Mouse (Mus musculus) E14TG2a.4 (cell line): Measurements from ENCODE around the gene Aoc2.
"Not testable (repeated sequence)": the region's sequence is repeated elsewhere in the genome, so short reads cannot be mapped to it uniquely, and the experiment has no call there.

ENCODE experiments used
- H3K27me3 ChIP-seq: 2 replicates; pipeline ENCODE4 v1.6.1; 2014; ENCODE audit warnings: low read length, control low read depth; ENCODE audit not compliant: insufficient read depth
- H3K36me3 ChIP-seq: 2 replicates; pipeline ENCODE4 v1.6.1; 2014; ENCODE audit warnings: low read length, control low read depth; ENCODE audit not compliant: insufficient read depth
- H3K4me1 ChIP-seq: replicated peaks from 2 replicates; pipeline ENCODE4 v1.6.1; 2014; ENCODE audit warnings: low read depth, low read length, control low read depth
- H3K4me3 ChIP-seq: replicated peaks from 2 replicates; pipeline ENCODE4 v1.5.1; 2014; ENCODE audit warnings: mild to moderate bottlenecking, low read length
- H3K9me3 ChIP-seq: 2 replicates; pipeline ENCODE4 v1.6.1; 2014; ENCODE audit warnings: low read length, control low read depth
- CTCF ChIP-seq: conservative IDR thresholded peaks from 2 replicates; pipeline ENCODE4 v1.5.1; 2014; ENCODE audit warnings: low read length
- NANOG ChIP-seq: IDR thresholded peaks from 2 replicates; pipeline ENCODE4 v1.6.1; 2014; ENCODE audit warnings: borderline replicate concordance, low read length, mixed read lengths
- POU5F1 ChIP-seq: IDR thresholded peaks from 2 replicates; pipeline ENCODE4 v1.6.1; 2014; ENCODE audit warnings: low read length, borderline replicate concordance

Aoc2 gene

DNA sequence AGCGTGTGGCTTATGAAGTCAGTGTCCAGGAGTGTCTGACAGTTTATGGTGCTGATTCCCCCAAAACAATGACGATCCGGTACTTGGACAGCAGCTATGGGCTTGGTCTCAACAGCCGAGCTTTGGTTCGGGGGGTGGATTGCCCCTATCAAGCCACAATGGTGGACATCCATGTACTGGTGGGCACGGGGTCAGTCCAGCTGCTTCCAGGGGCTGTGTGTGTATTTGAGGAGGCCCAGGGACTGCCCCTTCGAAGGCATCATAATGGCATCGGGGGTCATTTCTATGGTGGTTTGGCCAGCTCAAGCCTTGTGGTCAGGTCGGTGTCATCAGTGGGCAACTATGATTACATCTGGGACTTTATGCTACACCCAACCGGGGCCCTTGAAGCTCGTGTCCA lies 1.3 kb downstream of the Aoc2 start:
- Histone ChIP-seq H3K4me1 (peaks cover 91% of the 10 kb centered on the region), H3K36me3 (peaks cover 72% of the 10 kb centered on the region), H3K9me3 (no peaks in the 10 kb centered on the region), H3K27me3 (no peaks in the 10 kb centered on the region), H3K4me3 (peak overlapping the region; percentile 27; the same call in 1 of the 2 replicates)
- TF ChIP-seq CTCF (no peak), POU5F1 (no peak), NANOG (no peak)

- Histone ChIP-seq H3K9me3 (no peaks in the 10 kb centered on the region), H3K27me3 (no peaks in the 10 kb centered on the region), H3K36me3 (peaks cover 60% of the 10 kb centered on the region), H3K4me3 (no peak overlapping the region), H3K4me1 (peaks cover 93% of the 10 kb centered on the region)
- TF ChIP-seq NANOG, result no peak
- no peak for TF ChIP-seq POU5F1
- TF ChIP-seq CTCF, result no peak
Observed at GRCm38 (mm10) chr11:101327311-101327710, 2.4 kb downstream of the Aoc2 start.

DNA sequence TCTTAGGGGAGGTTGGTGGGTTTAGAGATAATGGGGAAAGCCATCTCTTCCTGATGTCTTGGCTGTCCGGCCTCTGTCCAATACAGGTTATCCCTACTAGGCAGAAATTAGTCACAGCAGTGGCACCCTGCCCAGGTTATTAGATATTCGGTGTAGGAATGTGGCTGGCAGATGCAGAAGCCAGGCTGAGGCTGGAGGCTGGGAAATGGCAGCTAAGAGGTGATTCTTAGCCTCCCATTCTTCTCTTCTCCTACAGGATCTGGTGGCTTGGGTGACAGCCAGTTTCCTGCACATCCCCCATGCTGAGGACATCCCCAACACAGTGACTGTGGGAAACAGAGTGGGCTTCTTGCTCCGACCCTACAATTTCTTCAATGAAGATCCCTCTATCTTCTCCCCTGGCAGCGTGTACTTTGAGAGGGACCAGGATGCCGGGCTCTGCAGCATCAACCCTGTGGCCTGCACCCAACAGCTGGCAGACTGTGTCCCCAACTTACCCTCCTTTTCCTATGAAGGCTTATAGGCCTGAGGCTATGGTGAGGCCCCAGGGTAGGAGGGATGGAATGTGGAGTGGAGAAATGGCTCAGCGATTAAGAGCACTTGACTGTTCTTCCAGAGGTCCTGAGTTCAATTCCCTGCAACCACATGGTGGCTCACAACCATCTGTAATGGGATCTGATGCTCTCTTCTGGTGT lies 4.2 kb downstream of the Aoc2 start:
- TF ChIP-seq CTCF, result no peak
- TF ChIP-seq POU5F1, result no peak
- no peak for TF ChIP-seq NANOG
- H3K4me1 ChIP-seq, result peaks cover 91% of the 10 kb centered on the region

GRCm38 (mm10) chr11:101330371-101330924 lies 5.6 kb downstream of the Aoc2 start, which contains the start of gene Aoc3:
Gene Aoc3 (plus strand): TSS chr11:101330605.
- no peak for TF ChIP-seq NANOG
- no peak for TF ChIP-seq POU5F1
- TF ChIP-seq CTCF, result no peak
- no peak within 1 kb of the TSS for H3K4me3 ChIP-seq
- no peaks in the 10 kb centered on the region for H3K9me3 ChIP-seq
- no peaks in the 10 kb centered on the region for H3K27me3 ChIP-seq
- peaks cover 29% of the 10 kb centered on the region for H3K36me3 ChIP-seq
- H3K4me1 ChIP-seq, result peaks cover 91% of the 10 kb centered on the region

More for the DNA sequence above, 4.2 kb downstream of the Aoc2 start:
- Histone ChIP-seq H3K27me3 (no peaks in the 10 kb centered on the region), H3K36me3 (peaks cover 42% of the 10 kb centered on the region), H3K9me3 (no peaks in the 10 kb centered on the region), H3K4me3 (no peak overlapping the region)

DNA sequence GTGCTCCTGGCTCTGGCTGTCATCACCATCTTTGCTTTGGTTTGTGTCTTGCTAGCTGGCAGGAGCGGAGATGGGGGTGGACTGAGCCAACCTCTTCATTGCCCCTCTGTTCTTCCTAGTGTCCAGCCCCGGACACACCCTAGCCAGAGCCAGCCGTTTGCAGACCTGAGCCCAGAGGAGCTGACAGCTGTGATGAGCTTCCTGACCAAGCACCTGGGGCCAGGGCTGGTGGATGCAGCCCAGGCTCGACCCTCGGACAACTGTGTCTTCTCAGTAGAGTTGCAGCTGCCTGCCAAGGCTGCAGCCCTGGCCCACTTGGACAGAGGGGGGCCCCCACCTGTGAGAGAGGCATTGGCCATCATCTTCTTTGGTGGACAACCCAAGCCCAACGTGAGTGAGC lies 6.1 kb downstream of the Aoc2 start:
- H3K9me3 ChIP-seq, H3K4me3 ChIP-seq, H3K27me3 ChIP-seq: not testable (repeated sequence)
- Histone ChIP-seq H3K4me1 (peaks cover 91% of the 10 kb centered on the region), H3K36me3 (peaks cover 23% of the 10 kb centered on the region)

DNA sequence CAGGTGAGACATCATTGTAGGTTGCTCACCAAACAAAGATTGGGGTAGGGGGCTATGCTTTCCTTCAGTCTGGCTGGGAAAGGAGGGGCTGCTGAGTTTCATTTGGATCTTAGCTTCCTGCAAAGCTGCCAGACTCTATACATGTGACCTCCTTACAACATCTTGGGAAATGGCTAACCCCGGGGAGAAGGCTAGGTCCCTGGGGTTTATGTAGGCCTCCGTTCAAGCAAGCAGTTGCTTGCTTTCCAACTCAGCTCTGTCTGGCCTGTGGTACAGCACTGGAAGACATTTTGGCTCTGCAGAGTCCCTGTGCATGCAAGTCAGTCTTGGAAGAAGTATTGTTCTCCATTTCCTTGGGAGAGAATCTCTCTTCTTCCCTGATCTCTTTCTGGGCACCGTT lies 7.7 kb downstream of the Aoc2 start:
- no peaks in the 10 kb centered on the region for H3K9me3 ChIP-seq

DNA sequence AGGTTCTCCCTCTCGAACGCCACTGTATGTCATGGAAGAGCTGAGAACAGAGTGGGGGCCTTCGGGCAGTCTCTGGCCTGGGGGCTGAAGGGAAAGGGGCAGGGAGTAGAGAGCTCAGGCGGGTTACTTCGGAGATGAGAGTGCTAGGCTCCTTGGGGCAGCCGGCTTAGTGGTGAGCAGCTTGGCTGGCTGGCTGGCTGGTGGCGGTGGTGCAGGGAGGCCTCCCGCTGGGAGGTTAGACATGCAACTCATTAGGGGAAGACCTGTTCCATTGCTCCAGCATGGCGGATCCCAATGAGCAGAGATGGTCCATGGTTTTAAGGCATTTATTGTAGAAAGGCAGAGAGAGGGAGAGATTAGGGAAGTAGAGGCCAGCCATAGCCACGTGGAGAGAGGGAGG lies 9.2 kb downstream of the Aoc2 start:
- TF ChIP-seq POU5F1 (no peak), NANOG (no peak), CTCF (no peak)
- peaks cover 4% of the 10 kb centered on the region; the same call in 1 of the 2 replicates for H3K36me3 ChIP-seq

More for the DNA sequence above, 7.7 kb downstream of the Aoc2 start:
- Histone ChIP-seq H3K36me3 (peaks cover 17% of the 10 kb centered on the region), H3K27me3 (no peaks in the 10 kb centered on the region), H3K4me1 (peaks cover 92% of the 10 kb centered on the region), H3K4me3 (no peak overlapping the region)
- no peak for TF ChIP-seq NANOG
- TF ChIP-seq POU5F1, result no peak
- TF ChIP-seq CTCF, result no peak

GRCm38 (mm10) chr11:101334516-101334915 lies 9.7 kb downstream of the Aoc2 start:
- TF ChIP-seq POU5F1, result no peak
- TF ChIP-seq CTCF, result no peak
- TF ChIP-seq NANOG, result no peak
- Histone ChIP-seq H3K9me3 (no peaks in the 10 kb centered on the region), H3K27me3 (no peaks in the 10 kb centered on the region), H3K4me1 (peaks cover 89% of the 10 kb centered on the region), H3K36me3 (no peaks in the 10 kb centered on the region), H3K4me3 (peak overlapping the region; percentile 72)

More for the DNA sequence above, 9.2 kb downstream of the Aoc2 start:
- H3K4me3 ChIP-seq, result peak overlapping the region; percentile 72
- no peaks in the 10 kb centered on the region for H3K27me3 ChIP-seq
- peaks cover 91% of the 10 kb centered on the region for H3K4me1 ChIP-seq
- H3K9me3 ChIP-seq, result no peaks in the 10 kb centered on the region
